Mouse (Mus musculus) embryonic fibroblast, embryonic 13.5 days (primary cell): ENCODE data around the gene Olfr6. TPM values are rescaled to one million over a fixed set of nuclear protein-coding genes. Genes with fewer than 3 reads are reported as not detected.
"Not testable (repeated sequence)": the region's sequence is repeated elsewhere in the genome, so short reads cannot be mapped to it uniquely, and the experiment has no call there.

ENCODE experiments used
- H3K27ac ChIP-seq: 2 replicates; pipeline ENCODE4 v1.5.1; 2012; ENCODE audit warnings: low read length, control low read depth, inconsistent platforms; ENCODE audit not compliant: insufficient read depth
- H3K4me1 ChIP-seq: 2 replicates; pipeline ENCODE4 v1.6.1; 2011; ENCODE audit warnings: low read length; ENCODE audit not compliant: control insufficient read depth, insufficient read depth
- H3K4me3 ChIP-seq: 2 replicates; pipeline ENCODE4 v1.5.1; 2011; ENCODE audit warnings: mild to moderate bottlenecking, control low read depth, low read length; ENCODE audit not compliant: insufficient read depth
- CTCF ChIP-seq: IDR thresholded peaks from 2 replicates; pipeline ENCODE4 v1.5.1; 2011; ENCODE audit warnings: mild to moderate bottlenecking, control low read depth, low read length, moderate library complexity, borderline replicate concordance; ENCODE audit not compliant: insufficient read depth
- POLR2A ChIP-seq: IDR thresholded peaks from 2 replicates; pipeline ENCODE4 v1.6.1; 2011; ENCODE audit warnings: low read depth, mild to moderate bottlenecking, control low read depth, low read length, moderate library complexity
- polyA plus RNA-seq: library from polyadenylated mRNA; stranded (reverse); fragments of >200 nt; gene quantifications from 2 replicates; pipeline ENCODE4 v1.2.4, GENCODE M21; 2011; ENCODE audit warnings: low read depth; ENCODE audit not compliant: missing spikeins, insufficient read length

Gene Olfr6
- not detected in 2 replicates for polyA plus RNA-seq

DNA sequence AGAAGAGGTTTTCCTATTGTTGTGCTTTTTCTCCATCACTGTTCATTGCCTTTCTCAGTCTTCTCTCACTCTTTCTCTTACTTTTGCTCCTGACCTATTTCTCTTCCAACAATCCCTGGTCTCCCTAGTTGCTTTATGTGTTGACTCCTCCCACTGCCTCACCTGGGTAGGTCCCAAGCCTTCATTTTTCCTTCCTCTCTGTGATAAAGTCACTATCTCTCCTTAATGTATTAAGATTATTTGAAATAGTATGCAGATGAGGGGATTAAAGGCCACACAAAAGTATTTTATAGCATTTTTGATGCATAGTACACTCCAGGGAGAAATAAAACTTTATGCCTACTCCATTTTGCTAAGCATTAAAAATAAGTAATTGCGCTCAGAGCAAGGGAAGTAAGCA is at the start of gene Olfr6:
Gene Olfr6, minus strand, starts transcription at position 101 of the 400 bp plus-strand sequence.
- H3K4me1 ChIP-seq: no peaks in the 10 kb centered on the region
- H3K27ac ChIP-seq: no peak within 1 kb of the TSS
- H3K4me3 ChIP-seq: no peak within 1 kb of the TSS
- TF ChIP-seq POLR2A: no peak
- no peak for TF ChIP-seq CTCF

DNA sequence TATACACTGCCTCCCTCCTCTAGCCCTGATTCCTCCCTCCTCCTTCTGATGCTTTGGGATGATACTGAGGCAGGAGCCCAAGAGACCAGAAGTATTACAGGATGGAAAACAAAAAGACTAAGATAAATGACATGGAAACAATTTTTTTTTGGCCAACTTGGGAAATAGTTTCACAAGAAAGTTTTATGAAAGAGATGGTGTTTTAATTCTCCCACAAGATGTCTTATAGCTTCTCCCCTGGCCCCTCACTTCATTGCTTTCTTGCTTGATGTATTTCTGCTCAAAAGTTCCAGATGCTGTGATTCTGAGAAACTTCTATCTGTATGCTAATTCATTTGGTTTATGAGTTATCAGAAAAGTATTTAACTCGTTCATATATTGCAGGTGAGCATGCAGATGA is 42.2 kb upstream of the Olfr6 start, which contains the start of gene Olfr2:
Gene Olfr2, minus strand, starts transcription at position 101 of the 400 bp plus-strand sequence.
- Histone ChIP-seq H3K4me3 (no peak within 1 kb of the TSS), H3K4me1 (no peaks in the 10 kb centered on the region), H3K27ac (no peak within 1 kb of the TSS)
- TF ChIP-seq POLR2A (no peak), CTCF (no peak)

DNA sequence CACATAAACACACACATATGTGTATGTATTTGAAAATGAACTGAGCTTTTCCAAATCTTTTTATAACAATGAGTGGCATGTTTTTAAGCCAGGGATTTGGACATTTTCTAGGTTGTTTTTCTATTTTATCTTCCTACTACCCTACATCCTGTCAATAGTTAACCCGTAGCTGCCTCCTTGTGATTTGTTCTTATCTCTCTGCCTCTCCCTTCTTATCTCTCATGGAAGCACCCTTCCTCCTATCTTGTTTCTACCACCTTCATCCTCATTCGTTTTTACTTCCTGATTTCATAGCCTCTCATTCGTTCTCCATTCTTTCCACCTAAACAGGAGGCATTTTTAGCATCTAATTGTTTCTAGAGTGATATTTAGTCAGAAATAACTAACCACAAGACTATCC is 40.4 kb upstream of the Olfr6 start:
- no peaks in the 10 kb centered on the region for H3K4me1 ChIP-seq
- H3K4me3 ChIP-seq: no peak overlapping the region
- TF ChIP-seq POLR2A (no peak), CTCF (no peak)
- H3K27ac ChIP-seq: no peak overlapping the region

DNA sequence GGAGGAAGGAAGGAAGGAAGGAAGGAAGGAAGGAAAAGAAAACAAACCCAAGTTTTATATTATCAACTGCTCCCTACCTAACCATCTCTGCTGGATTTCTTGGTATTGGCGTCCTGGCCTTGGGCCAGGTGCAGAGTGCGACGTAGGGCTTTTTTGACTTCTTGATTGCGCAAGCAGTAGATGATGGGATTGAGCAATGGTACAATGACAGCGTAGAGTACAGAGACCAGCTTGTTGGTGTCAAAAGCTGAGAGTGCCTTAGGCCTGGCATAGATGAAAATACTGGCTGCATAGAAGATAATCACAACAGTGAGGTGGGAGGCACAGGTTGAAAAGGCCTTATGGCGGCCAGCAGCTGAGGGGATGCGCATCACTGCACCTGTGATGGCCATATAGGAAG is 37.1 kb upstream of the Olfr6 start:
- Histone ChIP-seq H3K4me1 (no peaks in the 10 kb centered on the region), H3K27ac (no peak overlapping the region), H3K4me3 (no peak overlapping the region)
- TF ChIP-seq CTCF: no peak
- no peak for TF ChIP-seq POLR2A

DNA sequence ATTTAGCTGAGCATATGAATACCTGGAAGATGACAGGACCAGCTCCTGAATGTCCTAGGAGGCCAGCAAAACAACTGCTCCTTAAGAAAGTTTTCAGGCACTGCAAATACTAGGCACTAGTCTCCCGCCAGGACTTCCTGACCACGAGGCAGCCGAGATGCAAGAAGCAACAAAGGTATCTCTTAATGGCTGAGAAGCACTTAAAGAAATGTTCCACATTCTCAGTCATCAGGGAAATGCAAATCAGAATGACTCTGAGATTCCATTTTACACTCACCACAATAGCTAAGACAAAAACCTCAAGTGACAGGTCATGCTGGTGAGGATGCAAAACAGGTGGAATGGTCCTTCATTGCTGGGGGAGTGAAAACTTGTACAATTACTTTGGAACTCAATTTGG is 21.5 kb upstream of the Olfr6 start:
- H3K27ac ChIP-seq: no peak overlapping the region
- no peaks in the 10 kb centered on the region for H3K4me1 ChIP-seq
- H3K4me3 ChIP-seq: no peak overlapping the region
- TF ChIP-seq CTCF (no peak), POLR2A (no peak)

DNA sequence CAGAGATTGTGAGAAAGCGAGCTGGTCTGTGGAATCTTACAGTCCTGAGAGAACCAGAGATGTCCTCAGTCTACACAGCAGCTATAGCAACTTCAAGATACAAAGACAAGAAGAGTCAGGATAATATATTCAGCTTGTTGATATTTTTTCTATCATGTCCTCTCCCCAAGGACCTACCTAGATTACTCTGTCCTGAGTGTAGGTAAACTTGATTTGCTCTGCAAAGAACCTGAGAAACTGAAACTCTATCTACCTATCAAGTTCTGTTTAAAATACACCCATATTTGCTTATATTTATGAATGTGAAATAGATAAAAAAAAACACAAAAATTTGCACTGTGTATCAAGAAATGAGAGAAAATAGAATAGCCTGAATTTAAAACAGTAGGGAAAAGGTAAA is 11.6 kb upstream of the Olfr6 start, which contains the start of gene Olfr711:
Gene Olfr711, minus strand, starts transcription at position 101 of the 400 bp plus-strand sequence.
- H3K4me1 ChIP-seq: no peaks in the 10 kb centered on the region
- H3K27ac ChIP-seq: no peak within 1 kb of the TSS
- H3K4me3 ChIP-seq: no peak within 1 kb of the TSS
- TF ChIP-seq CTCF (no peak), POLR2A (no peak)

DNA sequence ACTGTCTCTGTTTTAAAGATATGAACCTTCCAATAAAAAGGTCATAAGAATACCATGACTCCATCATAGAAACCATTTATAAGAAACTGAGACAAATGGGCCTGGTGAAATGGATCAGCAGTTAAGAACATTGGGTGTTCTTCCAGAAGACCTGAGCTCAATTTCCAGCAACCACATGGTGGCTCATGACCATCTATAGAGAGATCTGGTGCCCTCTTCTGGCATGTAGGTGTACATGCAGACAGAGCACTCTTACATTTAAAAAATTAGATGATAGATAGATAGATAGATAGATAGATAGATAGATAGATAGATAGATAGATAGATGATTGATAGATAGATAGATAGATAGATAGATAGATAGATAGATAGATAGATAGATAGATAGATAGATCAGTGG is 3.8 kb upstream of the Olfr6 start:
- not testable (repeated sequence) for H3K4me3 ChIP-seq, H3K27ac ChIP-seq, H3K4me1 ChIP-seq

DNA sequence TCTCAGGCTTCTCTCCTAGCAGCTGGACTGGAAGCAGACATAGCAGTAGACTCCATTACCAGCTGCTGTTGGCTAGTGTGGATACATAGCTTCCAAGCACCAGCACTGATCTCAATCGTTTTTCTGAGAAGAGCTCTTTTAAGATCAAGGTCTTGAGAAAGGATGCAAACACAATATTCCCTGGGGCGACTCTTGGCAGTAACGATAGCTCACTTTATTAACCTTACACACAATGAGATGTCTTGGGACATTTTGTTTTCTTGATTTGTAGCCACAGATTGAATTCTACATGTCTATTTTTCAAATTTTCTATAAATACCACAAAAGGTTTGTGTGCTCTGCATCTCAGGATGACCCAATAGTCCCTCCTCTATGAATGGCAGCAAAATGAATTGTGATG is 15.5 kb downstream of the Olfr6 start, which contains the start of gene Olfr710:
Gene Olfr710, minus strand, starts transcription at position 101 of the 400 bp plus-strand sequence.
- Histone ChIP-seq H3K27ac (no peak within 1 kb of the TSS), H3K4me1 (no peaks in the 10 kb centered on the region), H3K4me3 (no peak within 1 kb of the TSS)
- no peak for TF ChIP-seq CTCF
- TF ChIP-seq POLR2A: no peak

DNA sequence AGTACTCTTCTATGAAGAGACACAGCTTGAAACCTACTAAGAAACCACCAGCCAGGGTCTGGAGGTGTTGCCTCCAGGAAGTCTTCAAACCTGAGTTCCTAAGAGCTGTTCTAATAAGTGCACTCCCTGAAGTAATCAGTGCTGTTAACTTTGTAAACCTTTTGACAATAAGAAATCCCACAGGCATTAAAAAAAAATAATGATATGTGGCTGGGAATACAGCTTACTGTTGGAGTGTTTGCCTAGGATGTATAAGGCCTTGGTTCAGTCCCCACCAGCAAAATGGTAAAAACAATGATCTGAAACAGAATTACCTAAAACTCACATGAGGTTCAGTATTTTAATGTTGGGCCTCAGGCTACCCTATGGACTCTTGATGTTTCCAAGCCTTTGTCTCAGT is 31.6 kb downstream of the Olfr6 start, which contains the start of gene Olfr709-ps1:
Gene Olfr709-ps1, minus strand, starts transcription at position 101 of the 400 bp plus-strand sequence.
- no peak within 1 kb of the TSS for H3K27ac ChIP-seq
- no peak within 1 kb of the TSS for H3K4me3 ChIP-seq
- H3K4me1 ChIP-seq: no peaks in the 10 kb centered on the region
- TF ChIP-seq CTCF (no peak), POLR2A (no peak)

DNA sequence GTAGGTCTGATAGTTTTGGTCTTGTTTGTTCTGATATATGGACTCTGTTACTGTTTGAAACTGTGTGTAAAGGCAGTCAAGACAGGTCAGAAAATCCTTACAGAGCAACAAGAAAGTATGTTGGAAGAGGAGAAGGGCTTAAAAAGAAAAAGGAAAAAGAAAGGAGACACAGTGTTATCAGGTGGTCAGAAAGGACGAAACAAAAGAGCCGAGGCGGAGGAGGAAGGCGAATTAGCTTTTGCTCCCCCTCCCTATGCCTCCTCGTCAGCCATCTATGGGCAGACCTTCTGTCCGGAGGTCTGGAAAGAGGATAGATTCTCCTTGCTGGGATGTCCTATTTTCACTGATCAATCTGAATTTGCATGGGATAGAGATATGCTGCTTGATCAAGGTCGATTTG is 42.8 kb downstream of the Olfr6 start:
- not testable (repeated sequence) for H3K27ac ChIP-seq

DNA sequence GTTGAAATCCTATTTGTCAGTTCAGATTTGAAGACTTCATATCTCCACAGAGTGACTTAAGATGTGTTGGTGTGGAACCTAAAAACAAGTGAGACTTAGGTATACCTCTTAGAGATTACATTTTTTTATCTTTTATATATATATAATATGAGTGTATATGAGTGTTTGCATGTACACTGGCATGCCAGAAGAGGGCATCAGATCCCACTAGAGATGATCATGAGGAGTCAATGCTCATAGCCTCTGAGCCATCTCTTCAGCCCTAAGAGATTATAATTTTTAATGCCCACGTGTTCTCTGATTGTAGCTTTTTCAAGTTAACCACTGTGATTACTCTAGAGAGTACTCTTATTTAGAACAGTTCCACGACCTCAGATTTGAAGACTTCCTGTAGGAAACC is 56.1 kb downstream of the Olfr6 start, which contains the start of gene Olfr1532-ps1:
Gene Olfr1532-ps1, plus strand, starts transcription at position 326 of the 400 bp plus-strand sequence.
- H3K4me1 ChIP-seq: no peaks in the 10 kb centered on the region
- TF ChIP-seq POLR2A (no peak), CTCF (no peak)

More for the DNA sequence above, 42.8 kb downstream of the Olfr6 start:
- not testable (repeated sequence) for H3K4me3 ChIP-seq, H3K4me1 ChIP-seq

More for the DNA sequence above, 56.1 kb downstream of the Olfr6 start, which contains the start of gene Olfr1532-ps1:
- Histone ChIP-seq H3K4me3 (no peak within 1 kb of the TSS), H3K27ac (no peak within 1 kb of the TSS)

Other genes with a start within 250 kb of the Olfr6 start
- not detected in 2 replicates for gene Olfr695, start 247.5 kb downstream of the Olfr6 start, polyA plus RNA-seq
- not detected in 2 replicates for gene Olfr697, start 221.5 kb downstream of the Olfr6 start, polyA plus RNA-seq
- not detected in 2 replicates for gene Olfr698, start 208.5 kb downstream of the Olfr6 start, polyA plus RNA-seq
- not detected in 2 replicates for gene Olfr699, start 170.7 kb downstream of the Olfr6 start, polyA plus RNA-seq
- not detected in 2 replicates for gene Olfr700, start 155.1 kb downstream of the Olfr6 start, polyA plus RNA-seq
- not detected in 2 replicates for gene Olfr701, start 149.8 kb downstream of the Olfr6 start, polyA plus RNA-seq
- not detected in 2 replicates for gene Olfr702, start 130.0 kb downstream of the Olfr6 start, polyA plus RNA-seq
- gene Olfr703, start 120.6 kb downstream of the Olfr6 start, polyA plus RNA-seq: not detected in 2 replicates
- gene Olfr704, start 100.8 kb downstream of the Olfr6 start, polyA plus RNA-seq: not detected in 2 replicates
- not detected in 2 replicates for gene Olfr705, start 87.0 kb downstream of the Olfr6 start, polyA plus RNA-seq
- not detected in 2 replicates for gene Olfr706, start 75.8 kb downstream of the Olfr6 start, polyA plus RNA-seq
- not detected in 2 replicates for gene Olfr707, start 62.7 kb downstream of the Olfr6 start, polyA plus RNA-seq
- not detected in 2 replicates for gene Olfr1532-ps1, start 55.9 kb downstream of the Olfr6 start, polyA plus RNA-seq
- gene Olfr709-ps1, start 31.7 kb downstream of the Olfr6 start, polyA plus RNA-seq: not detected in 2 replicates
- not detected in 2 replicates for gene Olfr710, start 15.6 kb downstream of the Olfr6 start, polyA plus RNA-seq
- not detected in 2 replicates for gene Olfr711, start 11.5 kb upstream of the Olfr6 start, polyA plus RNA-seq
- gene Olfr2, start 42.1 kb upstream of the Olfr6 start, polyA plus RNA-seq: not detected in 2 replicates
- gene Olfr713, start 67.2 kb upstream of the Olfr6 start, polyA plus RNA-seq: not detected in 2 replicates
- gene Olfr714, start 107.0 kb upstream of the Olfr6 start, polyA plus RNA-seq: not detected in 2 replicates
- gene Olfr17, start 129.3 kb upstream of the Olfr6 start, polyA plus RNA-seq: not detected in 2 replicates
- gene Olfr715b, start 146.4 kb upstream of the Olfr6 start, polyA plus RNA-seq: not detected in 2 replicates
- not detected in 2 replicates for gene Olfr715, start 167.1 kb upstream of the Olfr6 start, polyA plus RNA-seq
- gene Olfr716, start 174.4 kb upstream of the Olfr6 start, polyA plus RNA-seq: not detected in 2 replicates
- not detected in 2 replicates for gene Nlrp14, start 203.1 kb upstream of the Olfr6 start, polyA plus RNA-seq
- not detected in 2 replicates for gene Rbmxl2, start 245.5 kb upstream of the Olfr6 start, polyA plus RNA-seq